Comparison of ENCODE assay signal across 8 mouse cellular contexts in genomic region chr3:107037536-107038155, GRCm38 (mm10). TPM values are rescaled to one million over a fixed set of nuclear protein-coding genes. Genes with fewer than 3 reads are reported as not detected.
DNase-seq lines count a peak whose midpoint lies in the region; ATAC-seq and TF ChIP-seq lines count a peak whose summit lies in the region.

No protein-coding gene starts in this region.

- no peak overlapping the region for H3K9ac ChIP-seq in kidney, embryonic 15.5 days
- H3K9ac ChIP-seq in liver, embryonic 15.5 days, result no peak overlapping the region

- H3K4me1 ChIP-seq in kidney, embryonic 15.5 days, result peaks cover 20% of the 10 kb centered on the region
- H3K4me1 ChIP-seq in bone marrow macrophage, adult 2 months (ENCODE audit: control insufficient read depth, insufficient read depth, low read length), result peaks cover 24% of the 10 kb centered on the region
- peaks cover 13% of the 10 kb centered on the region; the same call in 1 of the 2 replicates for H3K4me1 ChIP-seq in liver, embryonic 15.5 days (replicated peaks)
- H3K4me1 ChIP-seq in spleen, adult 2 months (ENCODE audit: control insufficient read depth, insufficient read depth, insufficient read length), result peaks cover 7% of the 10 kb centered on the region; the same call in 1 of the 2 replicates

- ATAC-seq in kidney, embryonic 15.5 days (replicated peaks; ENCODE audit: low FRiP score), result no peak
- ATAC-seq in granulocyte monocyte progenitor cell, adult 5-6 weeks (replicated peaks; ENCODE audit: poor library complexity, severe bottlenecking), result peak; percentile 7
- ATAC-seq in liver, embryonic 15.5 days (ENCODE audit: insufficient read depth), result no peak

- DNase-seq in kidney, postnatal 10 days, result no peak
- peak in 1 of 2 experiments; percentile 8 for DNase-seq in spleen, adult 2 months (ENCODE audit: low read depth in 1 of 2, low spot score in 2 of 2)
- no peak for DNase-seq in adipocyte (ENCODE audit: low spot score)
- no peak for DNase-seq in urinary bladder, postnatal 36 days (ENCODE audit: low spot score in 2 of 2)

- TF ChIP-seq CTCF in bone marrow macrophage, adult 2 months (IDR thresholded peaks at IDR 0.05; ENCODE audit: low read depth, low read length), result no peak
- no peak for TF ChIP-seq CTCF in spleen, adult 2 months (IDR thresholded peaks at IDR 0.05; ENCODE audit: extremely low read depth, insufficient read depth, insufficient read length, insufficient replicate concordance)

- H3K4me3 ChIP-seq in kidney, embryonic 15.5 days (replicated peaks), result peak overlapping the region; percentile 73
- peak overlapping the region; percentile 60 for H3K4me3 ChIP-seq in bone marrow macrophage, adult 2 months (ENCODE audit: insufficient read depth, low read length)
- peak overlapping the region; percentile 54 for H3K4me3 ChIP-seq in liver, embryonic 15.5 days (replicated peaks)
- peak overlapping the region; percentile 79 for H3K4me3 ChIP-seq in spleen, adult 2 months (ENCODE audit: extremely low read depth, insufficient read depth, insufficient read length)

- peaks cover 20% of the 10 kb centered on the region; the same call in 1 of the 2 replicates for H3K27me3 ChIP-seq in kidney, embryonic 15.5 days
- H3K27me3 ChIP-seq in liver, embryonic 15.5 days, result peaks cover 50% of the 10 kb centered on the region
- H3K27me3 ChIP-seq in spleen, adult 2 months (ENCODE audit: control insufficient read depth, insufficient read depth, low read length), result no peaks in the 10 kb centered on the region

- TF ChIP-seq POLR2A in bone marrow macrophage, adult 2 months (IDR thresholded peaks at IDR 0.05; ENCODE audit: borderline replicate concordance, low read depth, low read length), result no peak
- no peak for TF ChIP-seq POLR2A in spleen, adult 2 months (IDR thresholded peaks at IDR 0.05; ENCODE audit: low read depth, low read length)

- no peaks in the 10 kb centered on the region for H3K9me3 ChIP-seq in kidney, embryonic 15.5 days (replicated peaks)
- no peaks in the 10 kb centered on the region for H3K9me3 ChIP-seq in liver, embryonic 15.5 days (replicated peaks)

- WGBS in kidney, embryonic 15.5 days, result 84% methylated on average over 16 of the region's 16 CpGs
- WGBS in liver, embryonic 15.5 days (ENCODE audit: insufficient replicate concordance), result 25% methylated on average over 16 of the region's 16 CpGs
- WGBS in spleen, adult 2 months, result 5% methylated on average over 16 of the region's 16 CpGs

- no peak overlapping the region for H3K27ac ChIP-seq in kidney, embryonic 15.5 days
- H3K27ac ChIP-seq in bone marrow macrophage, adult 2 months (ENCODE audit: insufficient read depth, low read depth, low read length), result peak overlapping the region; percentile 26
- H3K27ac ChIP-seq in liver, embryonic 15.5 days (replicated peaks), result 0 out of 2 replicates have a peak overlapping the region, but pooled peaks have one; percentile 4
- H3K27ac ChIP-seq in spleen, adult 2 months (ENCODE audit: insufficient read depth, low read length), result peak overlapping the region; percentile 93

- H3K4me2 ChIP-seq in kidney, embryonic 15.5 days, result peak overlapping the region; percentile 100
- H3K4me2 ChIP-seq in liver, embryonic 15.5 days, result peak overlapping the region; percentile 77; the same call in 1 of the 2 replicates

- no peaks in the 10 kb centered on the region for H3K36me3 ChIP-seq in kidney, embryonic 15.5 days
- no peaks in the 10 kb centered on the region for H3K36me3 ChIP-seq in liver, embryonic 15.5 days (replicated peaks)
- H3K36me3 ChIP-seq in spleen, adult 2 months (ENCODE audit: control insufficient read depth, insufficient read depth, low read length), result no peaks in the 10 kb centered on the region

RNA-seq across cellular contexts. Expression of gene Kcna3, which starts 1.7 kb away (rescaled TPM):
- 1.1 and 1.4 TPM in 2 replicates for polyA plus RNA-seq in kidney, embryonic 15.5 days (2015; fragmentation: Nextera tagmentation; extraction: Ambion mirVana)
- polyA plus RNA-seq in bone marrow macrophage, adult 2 months (2012; ENCODE audit: insufficient read depth, insufficient read length, missing spikeins), result 1.1 and 2.5 TPM in 2 replicates
- total RNA-seq in granulocyte monocyte progenitor cell, adult 5-6 weeks (2014; fragmentation: Nextera tagmentation), result 8.4 and 15.0 TPM in 2 replicates
- 4.4 and 5.1 TPM in 2 replicates for total RNA-seq in granulocyte monocyte progenitor cell, adult 5-6 weeks (2017)
- polyA plus RNA-seq in liver, embryonic 15.5 days (2015; fragmentation: Nextera tagmentation; extraction: Ambion mirVana), result 1.1 and 1.2 TPM in 2 replicates
- polyA plus RNA-seq in spleen, adult 2 months (2012; rRNA removed), result 21.0 and 32.2 TPM in 2 replicates
